Mouse (Mus musculus) mouse trophoblast stem cell (cell line): ENCODE data around the gene Slc11a2.

ENCODE experiments used
- in situ Hi-C, 2 experiments: fragments of 300-500 bp; cut with MseI, MboI; formaldehyde crosslinking; loops; 2 replicates in 1 of 2; 3 replicates in 1 of 2; pipeline ENCODE4 v1.15.1; 2025

Gene Slc11a2

DNA sequence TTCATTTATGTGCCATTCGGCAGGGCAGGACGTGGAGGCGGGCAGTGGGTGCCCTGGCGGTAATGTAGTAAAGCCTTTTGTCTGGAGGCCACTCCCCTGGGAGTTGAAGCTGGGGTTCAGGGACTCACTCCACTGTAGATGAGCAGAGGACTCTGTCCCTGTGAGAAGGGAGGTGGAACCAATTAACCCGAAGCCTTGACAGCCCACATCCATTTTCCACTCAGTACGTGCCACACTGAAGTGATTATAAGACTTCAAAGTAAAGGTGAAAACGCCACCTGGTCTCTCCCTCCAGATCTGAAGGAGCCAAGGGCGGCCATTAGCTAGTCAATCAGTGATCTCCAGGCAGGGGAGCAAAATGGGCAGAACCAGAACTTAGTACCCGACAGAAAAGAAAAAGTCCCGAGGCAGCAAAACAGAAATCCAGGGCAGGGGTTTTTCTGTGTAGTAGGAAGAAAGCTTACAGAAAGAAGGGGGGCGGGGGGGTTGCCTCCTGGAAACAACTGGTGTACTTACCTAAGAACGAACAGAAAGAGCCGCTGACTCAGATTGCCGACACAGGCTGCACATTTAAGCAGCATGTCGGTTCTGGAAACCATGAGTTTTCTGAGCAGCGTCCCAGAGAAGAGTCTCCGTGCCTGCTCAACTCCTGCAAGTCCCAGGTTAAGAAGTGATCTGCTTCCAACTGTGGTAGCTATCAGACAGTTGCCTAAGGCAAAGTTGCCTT is at the start of gene Slc11a2:
Slc11a2 (minus strand) TSS at position 677 of the 727 bp plus-strand sequence.
- in situ Hi-C loops: no loop called here

DNA sequence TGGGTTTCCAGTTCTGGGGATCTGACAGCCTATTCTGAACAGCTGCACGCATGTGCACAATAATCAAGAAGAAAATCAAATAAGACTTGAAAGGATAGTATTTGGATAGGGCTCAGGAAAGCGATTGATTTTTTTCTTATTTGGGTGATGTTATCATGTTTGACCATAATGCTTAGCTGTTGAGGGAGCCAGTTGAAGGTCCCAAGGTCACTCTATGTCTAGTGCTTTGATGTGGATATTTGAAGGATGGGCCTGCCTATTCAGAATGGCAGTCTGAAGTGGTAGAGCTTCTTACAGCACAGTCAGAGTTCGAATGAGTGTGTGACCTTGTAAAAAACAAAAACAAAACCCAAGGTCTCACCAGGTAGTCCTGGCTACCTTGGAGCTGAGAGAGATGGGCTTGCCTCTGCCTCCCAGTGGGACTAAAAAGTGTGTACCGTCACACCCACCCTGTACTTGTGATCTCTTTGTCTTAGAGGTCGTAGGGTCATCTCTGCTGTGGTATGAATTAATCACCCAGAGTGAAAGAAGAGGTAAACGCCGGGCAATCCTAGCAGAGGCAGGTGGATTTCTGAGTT is 49.1 kb upstream of the Slc11a2 start:
- in situ Hi-C loops: no loop called here

DNA sequence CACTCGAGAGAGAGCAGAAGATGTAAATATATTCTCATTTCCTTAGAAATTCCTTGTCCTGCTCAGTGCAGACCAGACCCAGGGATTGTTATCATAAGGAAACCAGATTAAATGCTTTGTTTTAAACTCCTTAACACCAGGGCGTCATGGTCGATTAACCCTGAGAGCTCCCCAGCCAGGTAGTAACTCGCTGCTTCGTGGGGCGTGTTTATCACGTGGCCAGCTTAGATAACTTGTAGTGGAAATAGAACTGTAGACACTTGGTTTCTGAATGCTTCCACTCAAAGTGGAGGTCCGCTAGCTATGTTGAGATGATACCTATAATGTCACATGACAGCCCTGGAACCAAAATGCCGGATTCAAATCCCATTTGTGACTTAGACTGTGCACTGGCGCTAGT is 45.2 kb upstream of the Slc11a2 start:
- in situ Hi-C loops: no loop called here

DNA sequence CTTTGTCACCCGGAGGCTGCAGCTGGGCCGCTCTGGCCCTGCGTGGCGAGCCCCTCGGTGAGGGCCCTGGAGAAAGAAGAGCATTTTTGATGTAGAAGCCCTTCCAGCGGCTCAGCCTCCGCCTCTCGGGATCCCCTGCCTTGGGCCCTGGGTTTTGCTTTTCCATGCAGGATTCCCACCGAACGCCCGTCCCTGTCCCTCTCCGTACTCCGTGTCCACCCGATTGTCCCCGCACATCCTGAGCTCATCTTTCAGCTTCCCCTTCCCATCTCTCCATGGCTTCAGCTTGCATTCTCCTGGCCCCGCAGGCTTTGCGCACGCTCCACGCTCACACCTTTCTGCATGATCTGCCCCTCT is 44.3 kb upstream of the Slc11a2 start:
- in situ Hi-C loops: no loop called here

DNA sequence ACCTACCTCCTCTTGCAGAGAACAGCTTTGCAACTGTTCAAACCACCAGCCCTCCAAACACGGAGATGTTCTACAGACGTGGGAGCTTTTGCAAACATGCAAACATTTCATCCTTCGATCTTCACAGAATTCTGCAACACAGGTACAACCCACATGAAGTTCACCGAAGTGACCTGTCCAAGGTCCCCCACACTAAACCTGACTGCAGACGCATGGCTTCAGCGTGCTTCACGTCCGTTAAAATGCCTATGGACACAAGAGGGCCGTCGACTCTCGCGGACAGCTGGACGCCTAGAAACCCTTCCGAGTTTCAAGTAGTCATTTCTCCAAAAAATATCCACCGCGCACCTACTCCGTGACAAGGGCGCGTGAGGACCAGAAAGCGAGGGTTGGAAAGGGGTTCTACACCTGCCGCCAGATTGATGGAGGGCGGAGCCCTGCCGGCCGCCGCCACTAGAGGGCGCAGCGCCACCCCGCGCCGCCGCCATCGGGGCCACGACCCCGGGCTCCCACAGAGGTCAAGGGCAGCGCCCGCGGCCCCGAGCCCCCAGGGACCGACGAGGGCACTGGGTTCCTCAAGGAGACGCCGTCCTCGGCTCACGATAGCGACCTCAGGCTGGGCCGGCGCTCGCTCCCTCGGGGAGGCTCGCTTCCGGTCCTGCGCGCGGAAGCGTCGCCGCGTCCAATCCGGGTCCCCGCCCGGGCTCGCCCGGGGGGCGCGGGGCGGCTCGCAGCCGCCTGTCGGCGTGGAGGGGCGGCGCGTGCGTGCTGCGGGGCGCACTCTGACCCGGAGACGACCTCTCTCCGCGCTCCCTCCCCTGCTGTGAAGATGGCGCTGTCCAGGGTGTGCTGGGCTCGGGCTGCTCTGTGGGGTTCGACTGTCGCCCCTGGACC is 43.7 kb upstream of the Slc11a2 start, which contains the start of gene Letmd1:
Letmd1 (plus strand) TSS at position 729 of the 894 bp plus-strand sequence.
- in situ Hi-C loops: no loop called here

DNA sequence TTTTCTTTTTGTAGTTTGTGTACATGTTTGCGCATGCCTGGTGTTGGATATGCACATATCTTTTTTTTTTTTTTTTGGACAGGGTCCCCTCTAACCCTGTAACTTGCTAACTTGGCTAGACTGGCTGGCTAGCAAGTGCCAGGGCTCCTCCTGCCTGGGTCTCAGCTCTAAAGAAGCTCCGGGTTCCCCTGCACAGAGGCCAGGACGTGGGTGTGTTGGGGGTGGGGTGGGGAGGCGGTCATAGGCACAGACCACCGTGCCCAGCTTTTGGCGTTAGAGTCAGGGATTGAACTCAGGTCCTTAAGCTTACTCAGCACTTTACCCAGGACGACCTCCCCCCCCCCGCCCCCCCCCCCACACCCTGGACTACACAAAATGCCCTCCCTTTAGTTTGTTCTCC is 42.9 kb upstream of the Slc11a2 start:
- in situ Hi-C loops: no loop called here

DNA sequence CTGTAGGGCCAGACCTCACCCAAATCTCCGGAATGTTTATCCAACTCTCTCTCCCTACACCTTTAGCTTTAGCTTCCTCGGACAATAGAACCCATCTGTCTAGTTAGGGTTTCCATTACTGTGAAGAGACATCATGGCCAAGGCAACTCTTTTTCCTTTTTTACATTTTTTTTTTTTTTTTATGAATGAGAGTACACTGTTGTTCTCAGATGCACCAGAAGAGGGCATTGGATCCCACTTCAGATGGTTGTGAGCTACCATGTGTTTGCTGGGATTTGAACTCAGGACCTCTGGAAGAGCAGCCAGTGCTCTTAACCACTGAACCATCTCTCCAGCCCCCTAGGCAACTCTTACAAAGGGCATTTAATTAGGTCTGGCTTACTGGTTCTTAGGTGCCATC is 40.6 kb upstream of the Slc11a2 start:
- in situ Hi-C loops: no loop called here

DNA sequence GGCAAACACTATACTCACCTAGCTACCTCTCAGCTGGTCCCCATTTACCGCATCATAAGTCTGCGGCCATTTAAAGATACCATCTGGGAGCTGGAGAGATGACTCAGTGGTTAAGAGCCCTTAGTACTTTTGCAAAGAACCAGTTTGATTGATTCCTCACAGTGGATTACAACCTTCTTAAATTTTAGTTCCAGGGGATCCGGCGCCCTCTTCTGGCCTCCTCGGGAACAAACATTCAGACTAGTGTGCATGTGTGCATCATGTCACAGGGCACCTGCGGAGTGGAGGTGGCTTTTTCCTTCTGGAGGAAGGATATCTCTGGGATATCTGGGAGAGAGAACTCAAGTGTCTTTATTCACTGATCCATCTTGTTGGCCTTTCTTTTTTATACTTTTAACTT is 38.8 kb upstream of the Slc11a2 start:
- in situ Hi-C loops: no loop called here

DNA sequence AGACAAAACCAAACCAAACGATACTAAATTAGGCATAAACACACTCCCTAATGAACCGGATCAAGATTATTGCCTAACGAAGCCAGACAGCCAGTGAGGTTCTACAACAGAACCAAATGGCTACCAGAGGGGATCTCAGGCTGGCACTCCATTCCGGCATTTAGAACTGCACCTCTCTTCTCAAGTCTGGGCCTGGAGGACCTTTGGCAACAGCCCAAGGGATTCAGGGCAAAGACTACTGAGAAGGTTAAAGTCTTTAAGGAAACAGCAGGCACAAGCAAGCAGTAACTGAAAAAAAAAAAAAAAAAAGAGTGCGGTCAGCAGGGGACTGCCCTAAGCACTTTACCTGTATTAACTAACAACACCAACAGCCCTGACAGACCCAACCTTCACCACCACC is 37.2 kb upstream of the Slc11a2 start:
- in situ Hi-C loops: no loop called here

DNA sequence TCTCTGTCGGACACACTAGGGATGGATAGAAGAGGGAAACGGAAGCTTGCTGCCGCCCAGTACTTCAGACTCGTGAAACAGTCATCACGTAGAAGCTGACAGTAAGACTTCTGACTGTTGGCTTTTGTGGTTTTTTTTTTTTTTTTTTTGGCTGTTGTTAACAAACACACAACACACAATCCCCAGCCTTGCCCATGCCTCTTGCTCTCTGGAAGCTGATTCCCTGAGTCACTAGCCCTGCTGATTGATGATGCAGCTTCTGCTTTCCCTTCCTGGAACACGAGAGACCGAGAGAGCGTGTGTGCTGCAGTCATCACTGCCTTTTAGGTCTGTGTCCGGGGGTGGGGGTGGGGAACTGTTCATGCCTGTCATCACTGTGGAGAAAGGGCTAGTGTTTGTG is 36.8 kb upstream of the Slc11a2 start:
- in situ Hi-C loops: no loop called here

DNA sequence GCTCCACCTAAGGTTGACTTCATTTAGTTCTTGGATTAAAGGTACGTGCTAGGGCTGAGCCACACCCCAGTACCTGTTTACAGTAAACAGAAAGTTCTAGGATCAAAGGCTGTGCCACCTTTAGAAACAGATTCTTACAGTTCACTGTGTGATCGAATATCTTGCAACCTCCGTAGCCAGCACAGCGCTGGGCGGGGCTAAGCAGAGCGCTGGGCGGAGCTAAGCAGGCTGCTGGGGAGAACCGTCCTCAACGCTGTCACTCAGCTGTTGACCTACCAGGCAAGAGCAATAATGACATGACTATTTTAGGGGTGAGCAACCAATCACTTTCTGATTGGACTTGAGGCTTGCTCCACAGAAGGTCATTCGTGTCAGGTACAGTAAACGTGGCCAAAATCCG is 36.1 kb upstream of the Slc11a2 start:
- in situ Hi-C loops: no loop called here

DNA sequence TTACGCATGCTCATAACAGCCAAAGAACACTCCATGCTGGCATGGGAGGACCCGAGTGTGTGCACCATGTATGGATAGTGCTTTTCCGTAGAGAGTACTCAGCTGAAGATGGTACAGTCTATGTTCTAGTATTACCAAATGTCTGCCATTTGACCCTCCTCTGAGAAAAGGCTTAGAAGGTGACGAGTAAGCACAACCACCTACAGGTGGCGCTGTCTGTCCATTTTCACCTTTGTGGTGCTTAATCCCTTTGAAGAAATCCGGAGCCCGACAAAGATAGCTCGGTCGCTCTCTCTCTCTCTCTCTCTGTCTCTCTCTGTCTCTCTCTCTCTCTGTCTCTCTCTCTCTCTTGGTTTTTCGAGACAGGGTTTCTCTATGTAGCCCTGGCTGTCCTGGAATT is 33.2 kb upstream of the Slc11a2 start:
- in situ Hi-C loops: no loop called here

DNA sequence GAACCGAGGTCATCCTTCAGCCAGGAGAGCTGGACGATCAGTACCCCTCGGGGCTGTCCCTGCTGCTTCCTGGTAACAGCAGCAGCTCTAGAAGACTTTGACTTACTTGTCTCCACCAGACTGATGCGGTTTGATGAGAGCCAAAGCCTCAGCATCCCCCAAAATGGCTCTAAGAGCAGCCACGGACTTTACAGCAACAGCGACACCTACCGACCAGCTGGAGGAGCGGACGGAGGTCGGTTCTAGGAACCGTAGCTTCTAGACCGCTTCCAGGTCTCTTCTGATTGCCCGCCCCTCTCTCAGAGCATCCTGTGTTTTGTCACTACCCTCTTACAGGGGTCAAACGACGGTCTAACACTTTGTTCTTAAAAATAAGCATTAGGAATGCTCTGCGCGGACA is 32.5 kb upstream of the Slc11a2 start:
- in situ Hi-C loops: no loop called here

DNA sequence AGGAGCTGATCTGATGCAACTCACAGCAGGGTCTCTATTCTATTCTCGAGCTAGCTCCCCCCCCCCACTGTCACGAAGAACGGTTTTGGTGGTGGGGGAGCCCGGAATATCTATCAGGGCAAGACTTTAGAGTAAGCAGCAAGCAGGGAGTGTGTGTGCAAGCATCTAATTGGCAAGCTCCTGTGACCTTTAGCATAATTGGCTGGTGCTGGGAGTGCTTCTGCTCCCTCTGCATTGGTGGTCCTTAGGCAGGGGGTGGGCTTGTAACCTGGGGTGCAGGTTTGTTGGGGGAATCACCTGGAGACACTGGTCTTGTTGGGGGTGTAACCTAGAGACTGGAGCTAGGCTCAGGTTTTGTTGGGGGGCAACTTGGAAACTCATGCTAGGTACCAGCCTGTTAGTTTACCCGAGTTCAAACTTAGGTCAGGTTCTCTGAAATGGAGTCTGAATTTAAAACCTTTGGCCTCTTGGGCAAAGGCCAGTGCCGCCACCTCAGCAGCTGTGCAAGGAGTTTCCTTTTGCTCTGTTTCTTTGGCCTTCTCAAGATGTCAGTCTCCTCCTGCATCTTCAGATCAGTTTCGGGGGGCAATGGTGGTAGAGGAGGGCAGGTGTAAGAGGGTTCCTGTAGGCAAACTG is 31.6 kb upstream of the Slc11a2 start:
- in situ Hi-C loops: no loop called here

DNA sequence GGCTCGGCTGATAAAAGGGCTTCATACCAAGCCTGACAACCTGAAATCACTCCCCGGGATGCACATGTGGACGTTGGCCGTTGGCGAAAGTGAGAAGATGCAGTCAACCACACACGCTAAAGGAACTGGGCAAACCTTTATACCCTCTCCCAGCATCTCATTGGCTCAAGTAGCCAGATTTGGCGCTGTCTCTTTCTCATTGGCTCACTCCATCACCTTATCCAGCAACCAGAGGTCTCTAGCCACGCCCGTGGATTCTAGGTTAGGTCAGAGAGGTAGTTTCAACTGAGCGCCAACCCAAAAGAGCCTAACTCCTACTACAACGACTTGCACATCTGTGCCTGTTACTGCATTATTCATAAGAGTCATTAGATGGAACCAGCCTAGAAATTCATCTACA is 27.6 kb upstream of the Slc11a2 start:
- in situ Hi-C loops: no loop called here

DNA sequence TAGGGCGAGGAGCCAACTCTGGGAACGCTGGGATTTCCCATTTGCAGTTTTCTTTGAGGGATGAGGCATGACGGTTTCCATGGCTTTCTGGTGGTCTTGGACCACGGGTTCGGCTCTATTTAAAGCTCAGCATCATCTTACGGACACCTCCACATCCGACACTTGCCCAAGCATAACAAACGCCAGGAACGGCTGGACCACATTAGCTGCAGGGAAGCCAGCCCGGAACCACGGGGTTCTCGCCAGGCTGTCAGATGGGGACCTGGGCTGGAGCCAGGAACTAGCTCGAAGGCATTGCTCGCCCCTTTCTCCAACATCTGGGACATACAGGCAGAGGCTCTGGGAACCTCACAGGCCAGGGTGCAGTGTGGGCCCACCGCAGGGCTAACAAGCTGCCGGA is 26.4 kb upstream of the Slc11a2 start:
- in situ Hi-C loops: no loop called here

DNA sequence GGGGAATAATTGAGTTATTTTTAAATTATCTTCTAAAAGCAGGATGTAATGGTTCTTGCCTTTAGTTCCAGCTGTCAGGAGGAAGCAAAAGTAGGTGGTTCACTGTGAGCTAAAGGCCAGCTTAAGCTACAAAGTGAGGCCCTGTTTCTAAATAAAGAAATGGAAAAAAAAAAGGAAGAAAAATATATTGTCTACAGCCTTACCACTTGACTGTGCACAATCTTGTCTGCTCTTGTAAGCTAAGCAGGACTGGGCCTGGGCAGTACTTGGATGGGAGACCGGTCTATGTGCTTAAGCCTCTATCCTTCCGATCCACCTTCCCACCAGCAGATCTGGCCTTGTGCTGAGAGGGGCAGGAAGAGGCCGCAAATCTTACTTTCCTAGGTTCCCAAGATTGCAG is 24.6 kb upstream of the Slc11a2 start:
- in situ Hi-C loops: no loop called here

DNA sequence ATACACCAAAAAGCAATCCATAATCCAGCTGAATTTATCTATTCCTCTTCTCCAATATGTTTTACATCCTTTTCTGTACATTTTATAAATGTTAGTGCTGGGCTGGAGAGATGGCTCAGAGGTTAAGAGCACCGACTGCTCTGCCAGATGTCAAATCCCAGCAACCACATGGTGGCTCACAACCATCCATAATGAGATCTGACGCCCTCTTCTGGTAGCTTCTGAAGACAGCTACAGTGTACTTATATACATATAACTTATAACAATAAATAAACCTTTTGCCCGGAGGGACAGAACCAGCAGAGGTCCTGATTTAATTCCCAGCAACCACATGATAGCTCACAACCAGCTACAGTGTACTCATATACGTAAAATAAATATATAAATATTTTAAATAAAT is 23.7 kb upstream of the Slc11a2 start:
- in situ Hi-C loops: no loop called here

DNA sequence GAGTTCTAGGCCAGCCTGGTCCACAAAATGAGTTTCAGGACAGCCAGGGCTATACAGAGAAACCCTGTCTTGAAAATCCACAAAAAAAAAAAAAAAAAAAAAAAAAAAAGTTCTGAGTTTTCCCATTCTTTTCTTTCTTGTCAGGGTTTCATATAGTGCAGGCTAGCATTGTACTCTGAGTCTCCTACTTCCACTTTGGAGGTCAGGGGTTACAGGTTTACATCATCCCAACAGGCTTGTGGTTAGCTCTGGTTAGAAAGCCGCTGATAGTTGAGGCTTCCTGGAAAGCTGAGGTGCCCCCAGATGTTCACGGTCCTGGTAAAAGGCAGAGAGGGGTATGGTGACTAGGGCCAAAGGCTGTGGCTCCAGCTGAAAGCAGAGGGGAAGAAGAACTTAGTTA is 22.0 kb upstream of the Slc11a2 start:
- in situ Hi-C loops: no loop called here

DNA sequence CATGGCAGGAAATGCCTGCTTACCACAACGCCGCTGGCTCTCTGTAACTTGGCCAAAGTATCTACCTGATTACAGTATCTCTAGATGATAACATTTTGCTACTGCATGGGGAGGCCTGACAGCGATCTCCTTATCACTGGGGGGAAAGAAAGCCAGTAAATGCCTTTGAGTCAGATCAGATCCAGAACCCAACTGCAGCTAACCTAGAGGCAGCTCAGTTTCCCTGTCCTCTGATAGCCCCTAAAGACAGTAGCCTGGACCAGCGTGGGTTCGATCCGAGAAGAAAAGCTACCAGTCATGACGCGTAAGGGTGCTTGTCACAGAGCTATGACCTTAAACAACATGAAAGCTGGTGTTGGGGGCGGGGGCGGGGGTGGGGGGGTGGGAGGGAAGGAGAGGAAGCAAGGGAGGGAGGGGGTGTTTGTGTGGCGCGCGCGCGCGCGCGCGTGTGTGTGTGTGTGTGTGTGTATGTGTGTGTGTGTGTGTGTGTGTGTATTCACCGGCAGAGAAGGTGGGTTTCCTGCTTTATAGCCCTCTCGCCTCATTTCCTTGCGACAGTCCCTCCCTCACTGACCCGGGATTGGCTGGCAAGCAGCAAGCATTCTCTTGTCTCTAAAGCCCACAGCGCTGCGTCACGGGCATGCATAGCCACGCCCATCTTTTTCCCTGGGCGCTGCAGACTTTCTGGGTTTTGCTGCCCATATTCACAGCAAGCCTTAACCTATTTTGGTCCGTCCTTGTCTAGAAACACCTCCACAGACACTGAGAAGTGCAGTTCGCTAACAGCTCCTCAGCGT is 18.5 kb upstream of the Slc11a2 start:
- in situ Hi-C loops: no loop called here

DNA sequence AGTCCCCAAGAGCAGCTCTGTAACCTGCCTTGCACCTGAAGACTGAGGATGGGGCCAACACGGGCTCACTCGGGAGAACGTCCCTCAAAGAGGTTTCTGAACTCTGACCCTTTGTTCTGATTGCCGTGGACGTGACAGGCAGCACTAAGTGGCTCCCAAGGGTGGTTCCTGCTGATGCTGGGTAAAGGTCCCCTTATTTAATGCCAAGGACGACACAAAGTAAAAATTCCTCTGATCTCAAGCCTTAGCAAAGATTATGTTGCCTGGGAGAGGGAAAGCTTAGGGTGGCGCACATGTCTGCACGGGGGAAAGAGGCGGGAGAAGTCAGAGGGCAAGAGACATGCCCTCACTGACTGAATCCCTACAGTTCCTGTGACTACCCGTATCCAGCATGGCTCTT is 11.6 kb upstream of the Slc11a2 start:
- in situ Hi-C loops: no loop called here

DNA sequence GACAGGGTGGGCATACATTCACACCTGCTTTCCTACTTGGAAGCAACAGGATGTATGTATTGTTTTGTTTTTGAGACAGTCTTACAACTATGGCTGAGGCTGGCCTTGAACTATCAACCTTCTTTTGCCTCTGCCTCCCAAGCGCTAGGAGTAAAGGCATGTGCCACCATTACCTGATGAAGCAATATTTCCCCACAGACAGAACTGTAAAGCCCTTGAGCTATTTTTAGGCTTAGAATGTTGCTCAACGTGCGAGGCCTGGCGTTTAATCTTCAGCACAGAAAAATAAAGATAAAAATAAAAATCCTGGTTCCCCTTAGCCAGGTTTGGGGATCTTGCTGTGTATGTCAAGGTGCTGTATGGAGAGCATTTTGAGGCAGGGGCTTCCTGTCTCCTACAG is 11.2 kb upstream of the Slc11a2 start:
- in situ Hi-C loops: no loop called here
